Mouse (Mus musculus) cerebellum, postnatal 10 days (tissue): ENCODE measurements at regions not wholly inside any gene's neighbourhood (a gene's known extent, or its start where the extent isn't known, plus 50 kb on each side); places are given as distances from the start of the nearest gene placed in this dataset.

Source experiments
- DNase-seq, 2 experiments: peaks; one replicate each; pipeline ENCODE4 v3.0.0; 2021; ENCODE audit warnings: mixed read lengths in 2 of 2

DNA sequence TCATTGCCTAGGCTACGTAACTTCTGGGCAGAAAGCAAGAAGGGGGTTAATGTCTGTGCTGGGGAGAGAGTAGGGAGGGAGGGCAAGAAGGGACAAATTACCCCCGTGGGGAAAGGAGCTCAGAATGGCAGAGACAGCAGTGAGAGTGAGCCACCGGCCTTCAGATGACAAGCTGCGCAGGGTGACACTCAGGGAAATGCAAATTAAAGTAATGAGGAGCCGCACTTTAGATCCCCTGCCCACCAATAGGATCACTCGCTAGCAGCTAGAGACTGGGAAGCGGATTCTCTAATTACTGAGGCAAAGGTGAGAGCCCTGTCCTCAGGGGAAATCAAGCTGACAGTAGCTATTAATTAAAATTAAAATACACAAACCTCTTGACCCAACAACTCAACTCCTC, 202.5 kb downstream of the Arhgef10l start:
- no peak for DNase-seq

DNA sequence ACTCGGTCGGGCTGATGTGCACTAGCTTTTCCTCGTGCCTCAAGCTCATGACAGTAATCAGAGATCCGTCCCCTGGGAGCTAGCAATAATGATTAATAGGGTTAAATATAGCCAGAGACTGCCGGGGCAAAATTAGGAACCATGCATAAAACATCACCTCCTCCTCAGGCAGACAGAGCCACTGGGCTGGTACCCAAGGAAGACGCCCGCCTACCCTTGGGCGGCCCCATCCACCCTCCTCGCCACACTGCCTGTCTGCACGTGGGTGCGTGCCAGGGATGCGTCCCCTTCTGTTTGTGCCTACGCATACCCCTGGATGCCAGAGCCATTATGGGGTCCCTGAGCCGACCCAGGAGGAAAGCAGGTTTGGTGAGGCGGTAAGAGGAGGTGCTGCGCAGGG, 204.5 kb downstream of the Arhgef10l start:
- DNase-seq, result peak; percentile 52 to 55

DNA sequence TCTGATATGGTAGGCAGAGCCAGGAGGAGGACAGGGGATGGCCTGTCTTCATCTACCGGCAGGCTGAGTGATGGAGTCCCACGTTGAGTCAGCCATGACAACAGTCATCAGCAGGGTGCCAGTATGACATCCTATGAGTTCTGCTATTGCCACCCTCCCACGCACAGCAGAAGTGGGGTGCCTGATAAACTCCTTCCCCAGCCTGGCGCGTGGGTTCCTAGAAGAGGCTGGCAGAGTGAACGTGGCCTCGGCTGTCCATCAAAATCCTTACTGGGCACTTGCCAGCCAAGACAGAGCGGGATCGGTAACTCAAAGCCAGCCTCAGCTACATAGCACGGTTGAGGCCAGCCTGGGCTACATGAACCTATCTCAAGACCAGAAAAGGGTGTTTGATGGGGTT, 202.5 kb upstream of the Igsf21 start:
- DNase-seq, result no peak

DNA sequence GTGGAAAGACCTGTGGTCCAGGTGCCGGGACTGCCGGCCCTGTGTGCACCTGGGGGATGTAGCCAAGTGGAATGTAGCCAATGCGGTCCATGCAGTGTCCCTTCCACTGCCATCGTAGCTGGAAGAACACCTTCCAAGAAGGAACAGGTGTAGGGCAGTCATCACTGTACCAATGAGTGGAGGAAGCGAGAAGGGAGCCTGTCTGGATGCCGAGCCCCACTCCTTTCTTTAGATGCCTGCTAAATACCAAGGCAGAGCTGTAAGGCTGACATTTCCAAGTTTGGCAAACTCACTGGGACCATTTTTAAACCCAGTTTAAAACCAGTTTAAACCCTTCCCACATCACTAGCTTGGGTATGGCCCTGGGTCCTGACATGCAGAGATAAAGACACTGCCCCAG, 199.9 kb upstream of the Igsf21 start:
- DNase-seq, result no peak

DNA sequence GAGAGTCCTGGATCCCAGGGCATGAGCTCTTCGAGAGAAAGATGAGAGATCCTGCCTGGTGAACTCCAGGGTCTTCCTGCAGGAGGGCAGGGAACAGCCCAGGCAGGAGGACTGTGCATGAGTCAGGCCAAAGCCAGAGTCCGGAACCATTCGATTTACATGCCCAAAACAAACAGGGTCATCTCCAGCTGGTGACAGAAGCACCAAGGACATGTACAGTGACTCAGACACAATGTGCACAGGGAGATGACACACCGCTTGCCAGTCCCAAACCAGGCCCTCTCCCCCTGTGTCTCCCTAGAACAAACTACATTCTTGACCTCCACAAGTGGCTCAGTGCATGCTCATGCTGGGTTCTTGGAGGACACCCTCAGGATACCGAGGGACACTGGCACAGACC, 199.3 kb upstream of the Igsf21 start:
- no peak for DNase-seq

DNA sequence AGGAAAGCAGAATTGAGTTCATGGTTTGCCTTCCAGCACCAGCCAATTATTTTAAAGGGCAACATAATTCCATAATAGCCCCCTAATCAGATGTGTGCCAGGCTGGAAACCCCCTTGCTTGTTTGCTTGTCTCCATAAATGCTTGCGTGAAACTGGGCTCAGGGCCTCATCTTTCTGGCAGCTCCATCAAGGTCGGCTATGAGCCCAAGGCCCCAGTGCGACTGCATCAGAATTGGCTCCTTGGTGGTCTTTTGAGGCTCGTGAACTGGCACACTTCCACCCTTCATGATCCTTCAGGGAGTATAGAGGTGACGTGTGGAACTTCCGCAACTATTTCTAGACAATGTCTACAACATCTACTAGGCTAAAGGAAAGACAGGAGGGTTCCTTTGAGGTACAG, 196.6 kb upstream of the Igsf21 start:
- peak; percentile 70 to 77 for DNase-seq

DNA sequence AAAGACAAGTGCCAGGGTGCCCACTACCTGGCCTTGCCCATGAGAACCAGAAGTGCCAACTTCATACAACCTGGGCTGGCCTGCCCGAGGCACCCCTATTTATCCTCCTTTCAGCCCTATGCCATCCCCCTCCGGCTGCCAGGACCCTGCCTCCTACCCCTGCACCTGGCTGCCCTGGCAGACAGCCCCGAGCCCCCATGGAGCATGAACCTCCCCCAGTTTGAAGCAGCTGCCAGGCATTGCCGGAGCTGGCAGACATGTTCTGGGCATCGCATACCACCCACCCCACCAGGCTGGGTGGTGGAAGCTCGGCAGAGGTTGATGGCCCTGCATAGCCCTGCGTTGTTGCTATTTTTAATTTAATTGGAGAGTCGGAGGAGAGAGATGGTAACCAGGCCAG, 195.2 kb upstream of the Igsf21 start:
- DNase-seq, result peak; percentile 84 to 90

DNA sequence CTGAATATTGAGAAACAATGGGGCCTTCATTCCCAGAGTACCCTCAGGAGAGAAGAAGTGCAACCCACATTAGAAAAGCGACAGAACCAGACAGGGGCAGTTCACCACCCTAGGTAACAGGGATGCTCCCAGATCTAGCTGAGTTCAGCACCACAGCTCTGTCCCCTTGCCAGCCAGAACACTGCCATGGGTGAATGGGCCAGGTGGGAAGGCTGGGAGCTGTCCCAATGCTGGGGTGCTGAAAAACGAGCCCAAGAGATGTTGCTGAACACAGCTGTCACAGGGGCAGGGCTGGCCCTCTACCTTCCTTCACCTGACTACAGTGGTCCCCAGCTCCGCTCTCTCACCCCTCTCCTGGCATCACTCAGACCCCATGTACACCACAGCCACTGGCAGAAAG, 193.3 kb upstream of the Igsf21 start:
- DNase-seq, result no peak

DNA sequence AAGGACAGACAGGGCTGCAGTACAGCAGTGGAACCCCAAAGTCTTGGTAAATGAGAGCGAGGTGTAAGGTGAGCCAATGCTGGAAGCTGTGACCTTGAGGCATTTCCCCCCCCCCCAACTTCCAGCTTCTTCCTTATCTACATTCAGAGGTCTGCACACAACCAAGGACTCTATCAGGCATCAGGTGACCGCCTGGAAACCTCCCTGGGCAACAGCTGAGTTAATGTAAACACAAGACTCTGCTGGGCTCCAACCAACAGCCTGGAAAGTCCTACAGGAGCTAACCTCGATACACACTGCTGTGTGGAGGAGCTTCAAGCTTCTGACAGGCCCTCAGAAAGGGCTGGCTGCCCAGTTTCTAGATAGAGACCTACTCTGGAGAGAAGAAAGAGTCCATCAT, 189.4 kb upstream of the Igsf21 start:
- DNase-seq, result no peak

DNA sequence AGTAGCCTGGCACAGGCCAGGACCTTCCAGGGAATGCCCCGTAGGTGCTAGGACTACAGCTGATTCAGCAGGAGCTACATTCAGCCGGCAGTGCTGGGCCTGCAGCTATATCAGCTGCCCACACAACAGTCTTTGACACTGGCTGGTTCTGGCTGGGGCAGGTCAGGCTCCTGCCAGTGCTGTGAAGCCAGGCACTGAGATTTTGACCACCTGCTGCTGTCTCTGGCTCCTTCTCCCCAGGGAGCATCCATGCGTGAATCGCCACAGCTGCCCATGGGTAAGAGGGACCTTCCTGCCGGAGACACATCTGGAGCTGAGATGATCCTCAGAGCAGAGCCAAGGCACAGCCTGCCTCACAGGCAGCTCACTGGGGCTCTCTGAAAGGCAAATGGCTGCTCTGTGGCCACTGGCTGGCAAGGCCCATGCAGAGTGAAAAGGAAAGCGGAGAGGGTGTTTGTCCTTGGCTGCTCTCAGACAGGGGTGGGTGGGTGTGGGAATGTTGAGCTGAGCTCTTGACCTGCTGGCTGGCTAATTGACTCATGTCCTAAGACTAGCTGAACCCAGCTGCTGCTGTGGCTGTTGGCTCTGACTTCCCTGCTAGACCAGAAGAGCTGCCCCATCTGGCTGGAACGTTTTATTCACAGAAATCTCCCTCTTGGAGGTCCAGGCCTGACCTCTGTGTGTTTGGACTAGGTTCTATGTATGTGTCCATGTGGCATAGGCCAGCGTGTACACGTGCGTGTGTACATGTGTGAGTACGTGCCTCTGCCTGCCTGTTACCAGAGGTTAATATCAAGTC, 187.4 kb upstream of the Igsf21 start:
- DNase-seq, result peak; percentile 50 to 53

DNA sequence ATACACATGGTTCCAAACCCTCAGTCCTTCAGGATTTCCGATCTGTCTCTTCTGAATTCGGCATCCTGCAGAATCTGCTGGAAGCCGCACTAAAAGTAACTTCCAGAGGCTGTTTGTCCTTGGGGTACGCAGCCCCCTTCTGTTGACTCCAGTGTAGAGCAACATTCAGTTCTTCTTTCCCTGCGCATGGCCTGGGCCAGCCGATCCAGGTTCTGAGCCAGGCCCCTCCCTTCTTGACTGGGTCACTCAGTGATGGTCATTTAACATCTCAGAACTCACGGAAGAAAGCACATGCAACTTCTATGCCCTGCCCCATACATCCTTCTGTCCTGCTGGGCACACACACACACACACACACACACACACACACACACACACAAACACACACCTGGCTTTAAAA, 185.5 kb upstream of the Igsf21 start:
- DNase-seq, result no peak

DNA sequence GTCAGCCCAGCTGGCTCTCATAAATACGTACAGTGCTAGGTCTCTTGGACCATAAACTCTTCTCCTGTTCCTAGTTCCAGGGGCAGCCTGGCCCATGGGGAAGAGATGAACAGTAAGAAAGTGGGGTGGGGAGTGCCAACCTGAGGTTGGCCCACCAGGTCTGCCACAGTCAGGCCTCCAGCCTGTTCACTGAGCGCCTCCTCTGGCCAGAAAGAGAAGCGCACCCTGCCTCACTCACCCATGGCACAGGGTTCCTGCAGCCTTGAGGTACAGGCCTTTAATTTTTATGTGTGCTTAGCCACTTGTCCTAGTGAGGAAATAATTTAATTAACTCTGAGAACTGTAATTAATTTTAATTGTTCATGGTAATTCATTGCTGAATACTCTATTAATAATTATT, 180.5 kb upstream of the Igsf21 start:
- DNase-seq, result peak in 1 of 2 experiments; percentile 50

DNA sequence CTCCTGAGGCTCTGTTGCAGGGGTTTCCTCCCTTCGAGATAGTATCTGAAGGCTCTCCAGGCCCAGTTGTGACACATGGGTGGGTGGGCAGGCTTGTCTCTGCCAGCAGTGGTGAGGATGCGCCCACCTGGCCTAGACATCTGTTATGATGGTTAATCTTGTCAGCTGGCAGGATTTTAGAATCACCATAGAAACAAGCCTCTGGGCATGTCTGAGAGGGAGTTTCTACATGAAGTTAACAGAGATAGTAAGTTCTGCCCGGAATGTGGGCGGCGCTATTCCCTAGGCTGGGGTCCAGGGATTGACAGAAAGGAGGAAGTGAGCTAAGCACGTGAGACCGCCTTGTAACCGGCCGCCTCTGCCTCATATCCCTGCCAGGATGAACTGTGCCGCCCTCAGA, 177.2 kb upstream of the Igsf21 start:
- DNase-seq, result no peak

DNA sequence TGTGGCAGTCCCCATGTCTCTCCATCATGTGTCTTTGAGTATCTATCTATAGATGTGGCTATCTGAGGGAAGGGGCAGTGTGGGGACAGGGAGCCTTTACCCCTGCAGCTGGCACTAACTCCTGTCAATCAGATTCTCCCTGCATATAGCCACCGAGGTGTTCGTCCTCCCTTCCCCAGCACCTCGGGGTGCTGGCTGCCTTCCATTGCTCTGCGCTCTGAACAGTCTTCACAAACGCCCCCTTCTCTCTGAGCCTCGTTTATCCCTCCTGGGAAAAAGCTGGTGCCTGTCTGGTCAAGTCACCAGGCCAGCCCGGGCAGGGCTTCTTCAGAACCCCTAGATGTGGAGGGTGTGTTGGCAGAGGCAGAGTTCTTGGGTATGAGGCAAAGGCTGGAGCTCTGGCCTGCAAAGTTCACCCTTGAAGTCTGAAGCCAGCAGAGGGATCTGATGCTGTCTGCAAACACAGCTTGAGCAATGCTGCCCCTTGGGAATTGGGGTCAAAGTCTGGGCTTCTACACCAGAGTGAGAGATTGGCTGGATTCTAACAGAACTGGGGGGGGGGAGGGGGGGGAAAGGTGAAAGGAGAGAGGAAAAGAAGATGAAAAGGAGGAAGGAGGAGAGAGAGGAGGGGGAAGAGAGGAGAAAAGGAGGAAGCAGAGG, 175.5 kb upstream of the Igsf21 start:
- DNase-seq, result peak; percentile 51 to 54

DNA sequence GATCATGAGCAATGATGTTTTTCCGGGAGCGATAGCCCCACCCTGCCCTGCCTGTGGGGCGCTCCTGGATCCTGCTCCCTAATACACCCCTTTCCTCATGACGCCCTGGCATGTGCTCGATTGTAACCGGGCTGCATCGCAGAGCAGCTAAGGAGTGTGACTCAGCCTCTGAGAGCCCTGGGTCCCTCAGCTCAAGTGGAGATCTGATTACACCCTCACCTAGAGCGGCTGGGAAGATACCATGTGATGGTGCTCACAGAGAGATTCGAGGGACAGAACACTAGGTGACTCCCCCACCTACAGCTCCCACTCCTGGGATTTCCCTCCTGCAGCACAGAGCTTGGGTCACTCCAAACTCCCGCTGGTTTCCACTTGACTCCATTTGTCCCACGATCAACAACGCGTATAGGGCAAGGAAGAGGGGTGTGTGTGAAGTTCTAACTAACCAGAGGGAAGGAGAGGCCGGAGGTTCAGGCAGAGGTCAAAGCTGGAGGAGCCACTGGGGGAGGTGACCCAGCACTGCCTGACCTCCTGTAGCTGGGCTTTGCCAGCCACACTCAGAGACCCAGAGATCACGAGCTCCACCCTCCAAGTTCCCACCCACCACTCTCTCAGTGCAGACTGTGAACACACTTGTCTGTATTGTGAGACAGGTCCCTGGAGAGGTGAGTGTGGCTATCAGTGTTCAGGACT, 173.3 kb upstream of the Igsf21 start:
- no peak for DNase-seq

DNA sequence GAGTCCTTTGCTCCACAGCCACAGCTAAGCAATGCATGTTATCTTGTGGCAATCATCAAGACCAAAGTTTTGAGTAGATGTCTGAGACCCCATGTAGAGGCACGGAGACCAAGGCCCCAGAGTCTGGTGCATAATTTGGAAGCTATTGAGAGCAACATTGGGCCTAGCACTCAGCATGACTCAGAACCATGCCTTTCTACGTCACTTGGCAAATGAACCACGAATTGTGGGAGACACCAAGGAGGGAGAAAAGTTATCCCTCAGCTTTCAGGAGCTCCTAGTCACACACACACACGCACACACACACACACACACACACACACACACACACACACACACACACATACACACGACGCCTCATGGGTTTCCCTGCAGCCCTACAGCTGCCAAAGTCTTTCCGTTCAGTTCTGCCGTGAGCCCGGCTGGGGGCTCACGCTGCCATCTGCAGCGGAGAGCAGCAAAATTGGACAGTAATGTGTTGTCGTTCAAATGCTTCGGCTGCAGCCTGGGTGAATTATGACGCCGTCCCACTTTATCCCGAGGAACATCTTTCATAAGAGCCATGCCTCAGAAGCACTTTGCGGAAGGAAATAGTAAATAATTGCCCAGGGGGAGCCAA, 165.8 kb upstream of the Igsf21 start:
- peak; percentile 64 to 70 for DNase-seq

DNA sequence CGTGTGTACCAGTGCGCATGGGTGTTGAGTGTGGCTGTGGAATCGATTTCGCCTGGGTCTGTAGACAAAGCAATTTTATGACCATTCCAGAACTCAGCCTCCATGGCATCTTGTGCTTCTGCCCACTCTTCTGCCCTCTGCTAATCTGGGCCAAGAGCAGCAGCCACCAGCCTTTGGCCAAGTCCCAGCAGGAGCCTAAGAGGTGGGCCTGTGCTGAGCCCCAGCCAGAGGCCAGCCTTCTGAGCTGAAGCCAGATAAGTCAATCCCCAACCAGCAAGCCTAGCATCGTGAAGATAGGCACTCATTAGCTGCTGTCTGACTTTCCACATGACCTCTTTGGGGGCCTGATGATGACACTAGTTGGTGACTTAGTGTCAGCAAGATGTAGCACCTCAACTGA, 161.9 kb upstream of the Igsf21 start:
- peak; percentile 77 to 88 for DNase-seq

DNA sequence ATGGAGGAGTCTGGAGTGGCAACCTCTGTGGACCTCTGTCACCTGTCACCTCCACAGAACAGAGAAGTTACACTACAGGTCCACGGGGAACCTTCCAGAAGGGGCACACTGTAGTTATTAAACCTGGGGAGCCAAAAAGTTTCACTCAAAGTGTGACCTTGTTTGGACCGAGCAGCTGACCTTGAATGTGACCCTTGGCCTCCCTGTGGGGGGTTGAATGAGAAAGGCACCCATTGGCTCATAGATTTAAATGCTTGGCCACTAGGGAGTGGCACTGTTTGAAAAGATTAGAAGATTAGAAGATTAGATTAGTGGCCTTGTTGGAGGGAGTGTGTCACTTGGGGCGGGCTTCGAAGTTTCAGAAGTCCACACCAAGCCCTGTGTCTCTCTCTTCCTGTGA, 160.3 kb upstream of the Igsf21 start:
- DNase-seq, result no peak

DNA sequence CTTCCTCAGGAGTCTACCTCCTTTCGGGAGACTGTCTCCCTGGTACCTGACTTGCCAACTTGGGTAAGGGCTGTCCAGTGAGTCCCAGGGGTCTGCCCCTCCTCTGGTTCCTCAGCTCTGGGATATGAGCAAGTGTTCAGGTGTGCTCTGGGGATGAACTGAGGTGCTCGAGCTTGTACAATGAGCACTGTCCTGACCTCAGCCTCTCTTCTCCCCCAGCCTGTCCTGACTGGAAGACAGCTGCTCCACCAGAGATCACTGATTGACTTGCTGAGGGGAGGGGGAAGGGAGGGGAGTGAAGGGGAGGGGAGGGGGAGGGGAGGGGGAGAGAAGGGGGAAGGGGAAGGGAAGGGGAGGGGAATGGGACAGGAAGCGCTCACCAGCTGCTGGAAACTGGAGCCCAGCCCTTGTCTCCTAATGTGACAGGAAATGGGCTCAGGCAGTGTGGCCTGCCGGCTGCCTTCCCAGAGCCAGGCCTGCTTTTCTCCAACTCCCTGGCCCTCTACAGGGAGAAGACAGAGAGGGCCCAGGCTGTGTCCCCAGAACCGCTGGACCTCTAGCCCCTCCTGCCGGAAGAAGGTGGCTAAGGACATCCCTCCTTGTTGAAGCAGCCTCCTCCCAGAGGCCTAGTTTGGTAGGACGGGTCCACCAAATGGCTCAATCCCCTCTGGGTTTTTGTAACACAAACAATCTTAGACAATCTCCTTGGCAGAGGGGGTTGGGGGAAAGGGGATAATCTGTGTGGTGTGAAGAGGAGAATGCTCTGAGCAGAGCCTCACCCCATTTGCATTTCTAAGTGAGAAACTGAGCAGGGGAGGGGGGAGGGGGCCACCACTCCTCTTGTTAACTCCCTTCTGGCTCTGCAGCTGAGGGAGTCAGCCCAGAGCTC, 159.7 kb upstream of the Igsf21 start:
- peak; percentile 73 for DNase-seq

DNA sequence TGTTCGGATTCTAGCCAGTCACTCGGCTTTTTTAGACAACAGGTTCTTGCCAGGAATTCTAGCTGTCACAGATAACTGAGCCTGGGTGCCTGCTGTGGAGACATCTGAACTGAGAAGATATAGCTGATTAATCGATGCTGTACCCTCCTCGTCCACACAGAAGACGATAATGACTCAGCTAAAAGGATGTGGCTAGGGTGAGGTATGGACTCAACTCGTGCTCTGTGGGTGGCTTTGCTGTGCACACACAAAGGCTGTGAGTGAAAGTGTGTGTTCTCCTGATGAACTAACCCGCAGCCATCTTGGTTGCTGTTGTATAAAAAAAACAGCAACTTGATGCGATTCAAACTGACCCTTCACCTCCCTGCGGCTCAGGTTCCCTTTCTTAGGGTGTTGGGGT, 158.8 kb upstream of the Igsf21 start:
- no peak for DNase-seq

DNA sequence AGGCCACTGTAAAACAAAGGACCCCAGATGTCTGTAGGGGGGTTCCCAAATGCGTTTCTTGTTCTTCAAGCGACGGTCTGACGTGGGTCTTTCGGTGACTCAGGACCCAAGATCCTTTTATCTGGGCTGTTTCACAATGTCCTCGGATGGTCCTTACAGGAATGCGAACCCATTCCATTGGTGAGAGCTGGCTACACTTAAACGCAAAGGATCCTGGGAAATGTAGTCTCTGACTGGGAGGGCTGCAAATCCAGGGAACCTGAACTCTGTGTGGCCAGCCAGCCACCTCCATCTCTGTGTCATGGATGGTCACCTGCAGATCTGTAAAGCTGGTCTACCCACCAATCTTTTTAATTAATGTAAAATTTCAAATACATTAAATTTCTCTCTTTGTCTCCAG, 156.5 kb upstream of the Igsf21 start:
- DNase-seq, result peak in 1 of 2 experiments; percentile 53

DNA sequence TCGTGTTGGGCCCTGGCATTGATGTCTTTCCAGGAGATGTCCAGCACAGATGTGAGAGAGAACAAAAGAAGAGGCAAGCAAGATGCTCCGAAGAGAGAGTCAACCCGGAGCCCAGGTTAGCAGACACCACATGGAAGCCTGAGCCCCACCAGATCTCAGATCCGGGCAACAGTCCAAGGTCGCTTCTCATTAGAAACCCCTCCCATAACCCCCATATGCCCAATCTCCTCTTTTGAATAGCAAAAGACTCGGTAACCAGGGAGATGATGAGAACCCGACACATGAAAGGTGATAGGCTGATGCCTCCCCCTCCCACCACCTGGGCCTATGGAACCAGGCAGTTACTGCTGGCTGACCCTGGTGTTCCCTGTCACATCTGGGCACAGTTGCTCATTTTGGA, 155.7 kb upstream of the Igsf21 start:
- peak; percentile 75 to 77 for DNase-seq
